Mouse (Mus musculus): ENCODE measurements at regions not wholly inside any gene's neighbourhood (a gene's known extent, or its start where the extent isn't known, plus 50 kb on each side); places are given as distances from the start of the nearest gene placed in this dataset.

DNA sequence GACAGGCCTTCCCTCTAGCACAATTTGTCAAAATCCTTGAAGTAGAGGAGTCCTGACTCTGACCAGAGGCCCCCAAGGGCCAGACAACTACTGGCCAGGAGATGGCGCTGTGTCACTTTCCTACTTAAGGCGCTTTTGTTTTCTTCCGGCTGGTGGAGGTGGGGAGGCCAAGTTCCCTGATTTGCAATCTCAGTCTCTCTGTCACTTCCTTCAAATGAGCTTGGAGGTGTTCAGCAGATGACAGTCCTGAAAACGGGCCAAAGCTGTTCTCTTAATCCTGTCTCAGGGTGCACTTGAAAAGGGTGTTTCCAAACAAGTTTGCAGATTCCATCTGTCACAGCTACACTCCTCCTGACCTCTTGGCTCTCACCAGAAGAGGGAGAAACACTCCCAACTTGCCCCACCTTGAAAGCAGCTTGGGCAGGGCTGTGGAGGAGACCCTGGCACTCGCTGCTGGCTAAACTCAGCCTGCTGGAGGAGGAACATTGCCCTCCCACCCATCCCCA, 124.2 kb upstream of the Rcn1 start:
- TF ChIP-seq CTCF (IDR thresholded peaks at IDR 0.05; ENCODE audit: low read depth) (peak; percentile 61), EP300 (IDR thresholded peaks at IDR 0.05; ENCODE audit: low read depth) (no peak)
